Mouse (Mus musculus): ENCODE data around the gene Kmt2a.

DNA sequence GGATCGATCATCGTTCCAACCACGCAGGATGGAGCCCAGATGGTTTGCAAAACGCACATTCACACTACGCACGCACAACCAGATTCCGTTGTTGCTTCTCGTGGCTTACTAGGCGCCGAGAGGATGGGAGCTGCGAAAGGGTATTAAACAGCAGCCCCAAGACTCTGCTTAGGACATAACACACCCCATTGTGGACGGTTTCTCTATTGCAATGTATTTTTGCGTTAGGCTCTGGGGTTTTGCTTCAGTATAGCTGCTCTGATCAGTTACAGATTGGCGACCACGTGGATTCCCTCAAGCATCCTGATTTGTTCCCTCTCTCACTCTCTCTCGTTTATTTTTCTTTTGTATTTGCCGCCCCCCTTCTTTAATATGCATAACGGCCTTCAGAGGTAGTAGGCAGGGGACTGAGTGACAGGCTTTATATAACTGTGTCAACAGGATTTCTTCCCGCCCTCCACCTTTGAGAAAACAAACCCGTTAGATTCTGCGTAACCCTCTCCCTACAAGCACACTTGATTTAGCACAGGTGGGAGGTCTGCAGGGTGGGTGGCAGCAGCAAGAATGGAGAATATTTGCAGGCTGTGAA lies 2.0 kb upstream of the Kmt2a start:
- TF ChIP-seq GATA1 (IDR thresholded peaks at IDR 0.05; ENCODE audit: low read length) (no peak), TAL1 (IDR thresholded peaks at IDR 0.05; ENCODE audit: low read length) (no peak)
